Mouse (Mus musculus) brain, embryonic 14.5 days (tissue): ENCODE data around the gene Susd6.

ENCODE experiments used
- CTCF ChIP-seq: fragments of 200-500 bp; IDR thresholded peaks from 2 replicates; pipeline ENCODE4 v1.5.1; 2012; ENCODE audit warnings: inconsistent platforms, mild to moderate bottlenecking, moderate library complexity, borderline replicate concordance; ENCODE audit not compliant: insufficient read depth, insufficient read length; ENCODE audit errors: extremely low read depth
- POLR2A ChIP-seq: fragments of 200-500 bp; IDR thresholded peaks from 2 replicates; pipeline ENCODE4 v1.6.1; 2012; ENCODE audit warnings: mild to moderate bottlenecking, inconsistent platforms, borderline replicate concordance; ENCODE audit not compliant: poor library complexity, insufficient read depth, insufficient read length, severe bottlenecking; ENCODE audit errors: extremely low read depth

DNA sequence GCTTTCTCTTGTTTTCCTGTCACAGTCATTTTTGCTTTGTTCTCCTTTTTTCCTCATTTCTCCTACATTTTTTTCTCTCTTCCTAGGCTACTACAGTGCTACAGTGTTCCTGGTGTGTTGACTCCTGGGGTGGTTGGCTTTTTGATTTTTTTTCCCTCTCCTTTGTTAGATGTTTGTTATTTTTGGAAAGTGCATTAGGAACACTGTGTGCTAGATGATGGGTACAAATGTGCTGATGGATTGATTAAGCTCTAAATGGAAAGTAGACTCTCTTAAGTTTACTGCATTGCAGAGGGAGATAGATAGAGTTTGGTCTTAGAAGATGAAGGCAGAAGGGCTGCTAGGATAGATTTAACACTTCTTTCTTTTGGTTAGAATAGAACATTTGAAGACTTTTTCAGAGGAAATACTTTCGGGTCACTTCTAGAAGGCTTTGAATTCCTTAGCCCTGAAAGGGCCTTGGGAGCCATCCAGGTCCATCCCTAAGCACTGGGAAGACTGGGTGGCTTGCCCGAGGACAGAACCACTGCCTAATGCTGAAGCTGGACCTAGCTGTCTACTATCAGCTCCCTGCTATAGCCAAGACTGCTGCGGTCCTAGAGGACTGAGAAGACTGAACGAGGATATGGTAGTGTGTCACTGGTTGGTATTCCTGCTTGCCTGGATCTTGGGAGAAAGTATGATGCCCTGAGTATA lies 31.1 kb downstream of the Susd6 start:
- TF ChIP-seq CTCF (no peak), POLR2A (no peak)
